Mouse (Mus musculus): ENCODE measurements around the gene Cdc37l1.
"Not testable (repeated sequence)": the region's sequence is repeated elsewhere in the genome, so short reads cannot be mapped to it uniquely, and the experiment has no call there.

The Cdc37l1 gene

DNA sequence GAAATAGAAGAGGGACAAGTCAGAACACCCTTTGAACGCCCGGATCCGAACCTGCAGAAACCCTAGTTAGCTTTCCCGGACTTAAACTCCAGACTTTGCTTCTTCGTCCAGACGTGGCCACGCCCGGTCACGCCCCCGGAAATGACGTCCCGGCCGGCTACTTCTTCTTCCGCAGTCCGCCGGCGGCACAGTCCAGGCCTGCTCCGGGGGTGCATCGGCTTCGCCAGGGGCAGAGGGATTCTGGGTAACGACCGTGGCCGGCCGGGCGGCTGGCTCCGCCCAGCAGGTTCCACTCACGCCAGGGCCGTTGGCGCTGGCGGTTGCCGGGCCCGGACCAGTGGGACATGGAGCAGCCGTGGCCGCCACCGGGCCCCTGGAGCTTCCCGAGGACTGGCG lies at the start of gene Cdc37l1:
TSS of gene Cdc37l1 (plus strand) at position 159 of the 396 bp plus-strand sequence.
- peak; percentile 98 to 99 for DNase-seq (ENCODE audit: low spot score in 2 of 2)

DNA sequence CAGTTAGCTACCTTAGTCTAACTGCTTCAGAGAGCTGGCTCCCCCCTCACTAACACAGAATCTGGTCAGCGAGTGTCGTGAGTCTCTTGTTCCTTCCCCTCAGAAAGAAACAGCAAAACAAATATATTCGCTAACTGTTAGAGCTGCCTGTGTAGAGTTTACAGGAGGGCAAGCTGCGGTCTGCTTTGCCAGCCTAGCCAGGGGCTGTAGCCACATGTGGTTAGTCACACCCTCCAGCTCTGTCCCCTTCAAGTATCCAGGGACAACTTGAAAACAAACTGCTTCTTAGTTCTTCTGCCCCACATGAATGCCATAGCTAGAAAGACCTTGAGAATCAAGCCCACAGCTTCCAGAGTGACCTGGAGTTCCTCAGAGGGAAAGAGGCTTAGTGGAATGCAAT lies 48.9 kb upstream of the Cdc37l1 start:
- DNase-seq (ENCODE audit: low spot score in 2 of 2), result no peak

DNA sequence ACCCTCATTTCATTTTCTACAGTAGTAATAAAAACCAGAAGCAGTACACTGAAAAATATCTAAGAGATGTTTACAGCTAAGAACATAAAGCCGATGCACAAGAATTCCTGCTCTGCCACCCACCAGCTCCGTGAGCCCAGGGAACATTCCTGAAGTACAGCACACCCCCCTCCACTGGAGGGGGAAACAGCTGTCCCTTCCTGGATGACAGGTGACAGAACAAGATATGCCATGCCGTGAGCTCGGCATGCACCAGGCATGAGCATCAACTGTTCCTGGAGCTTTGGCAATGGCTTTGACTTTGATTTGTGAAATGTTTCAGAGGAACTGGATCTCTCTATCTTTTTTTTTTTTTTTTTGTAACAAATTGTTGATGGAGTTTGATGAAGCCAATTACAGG lies 43.4 kb upstream of the Cdc37l1 start:
- DNase-seq (ENCODE audit: low spot score in 2 of 2), result no peak

DNA sequence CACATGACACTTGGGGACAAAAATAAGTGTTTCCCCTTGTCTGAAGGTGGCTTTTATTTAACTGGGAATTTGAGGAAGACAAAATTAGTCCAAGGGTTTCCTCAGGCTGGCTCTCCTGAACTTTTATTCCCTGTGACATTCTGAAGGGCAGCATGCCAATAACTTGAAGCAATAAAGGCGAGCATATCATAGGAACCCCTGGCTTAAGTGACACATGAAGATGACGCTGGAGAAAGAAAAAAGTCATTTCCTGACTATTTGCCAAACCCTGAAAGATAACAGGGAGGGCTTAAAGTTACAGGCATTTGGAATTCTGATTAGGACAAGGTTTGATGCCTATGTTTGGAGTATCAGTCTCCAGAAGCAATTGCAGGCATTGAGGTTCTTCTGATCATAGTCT lies 42.8 kb upstream of the Cdc37l1 start:
- no peak for DNase-seq (ENCODE audit: low spot score in 2 of 2)

GRCm38 (mm10) chr19:28951251-28951650 lies 38.9 kb upstream of the Cdc37l1 start:
- no peak for DNase-seq (ENCODE audit: low spot score in 2 of 2)

GRCm38 (mm10) chr19:28963113-28963512 lies 27.0 kb upstream of the Cdc37l1 start:
- DNase-seq (ENCODE audit: low spot score in 2 of 2), result no peak

- no peak for DNase-seq (ENCODE audit: low spot score in 2 of 2)
Observed at GRCm38 (mm10) chr19:28963513-28963841, 26.7 kb upstream of the Cdc37l1 start.

GRCm38 (mm10) chr19:28963842-28964551 lies 26.2 kb upstream of the Cdc37l1 start, which contains the start of gene Plpp6:
TSS of gene Plpp6 (plus strand) at chr19:28963953.
- DNase-seq (ENCODE audit: low spot score in 2 of 2), result peak; percentile 77 to 87

DNA sequence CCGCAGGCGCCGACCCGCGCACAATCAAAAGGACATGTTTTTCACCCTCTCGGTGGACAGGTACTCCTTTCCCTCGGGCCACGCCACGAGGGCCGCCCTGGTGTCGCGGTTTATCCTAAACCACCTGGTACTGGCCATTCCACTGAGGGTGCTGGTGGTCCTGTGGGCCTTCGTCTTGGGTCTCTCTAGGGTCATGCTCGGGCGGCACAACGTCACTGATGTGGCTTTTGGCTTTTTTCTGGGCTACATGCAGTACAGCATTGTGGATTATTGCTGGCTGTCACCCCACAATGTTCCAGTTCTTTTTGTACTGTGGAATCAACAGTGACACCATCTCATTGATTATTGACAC lies 25.6 kb upstream of the Cdc37l1 start:
- DNase-seq (ENCODE audit: low spot score in 2 of 2), result no peak

DNA sequence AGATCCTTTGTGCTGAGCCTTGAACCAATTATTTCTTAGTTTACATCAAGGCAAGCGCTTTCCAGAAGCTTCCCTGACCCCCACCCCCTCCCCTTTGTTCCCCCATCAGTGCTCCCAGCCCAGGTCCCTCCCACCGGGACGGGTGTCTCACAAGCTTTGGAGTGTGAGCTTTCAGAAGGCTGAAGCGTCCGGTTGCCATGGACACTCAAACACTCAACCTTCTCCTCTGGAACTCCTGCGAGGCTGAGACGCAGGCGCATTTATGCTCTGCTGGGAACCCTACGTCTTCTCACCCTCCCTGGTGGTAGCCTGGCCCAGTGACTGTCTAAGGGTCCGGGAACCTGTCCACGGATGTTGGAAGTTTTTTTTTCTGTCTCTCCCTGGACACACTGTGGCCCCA lies 22.5 kb upstream of the Cdc37l1 start, which contains the start of gene 4430402I18Rik:
TSS of gene 4430402I18Rik (minus strand) at position 149 of the 400 bp plus-strand sequence.
- no peak for DNase-seq (ENCODE audit: low spot score in 2 of 2)

GRCm38 (mm10) chr19:28968178-28968577 lies 22.0 kb upstream of the Cdc37l1 start:
- DNase-seq (ENCODE audit: low spot score in 2 of 2), result peak in 1 of 2 experiments; percentile 29

DNA sequence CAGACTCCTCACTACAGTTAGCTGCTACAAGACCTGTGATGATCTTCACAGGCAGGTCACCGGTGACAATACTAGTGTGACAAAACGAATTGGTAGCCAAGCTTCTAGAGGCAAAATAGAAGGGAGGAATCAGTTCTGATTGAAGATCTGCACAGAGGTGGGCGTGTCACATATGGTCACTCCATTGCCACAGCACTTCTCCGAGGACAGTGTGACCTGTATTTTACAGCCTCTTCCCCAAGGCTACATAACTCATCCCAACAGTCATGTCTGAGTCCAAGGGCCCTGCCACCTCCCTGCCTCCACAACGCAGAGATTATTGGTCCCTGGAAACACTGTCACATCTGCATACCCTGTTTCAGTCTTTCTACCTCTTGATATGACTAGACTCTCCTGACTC lies 20.9 kb upstream of the Cdc37l1 start:
- no peak for DNase-seq (ENCODE audit: low spot score in 2 of 2)

DNA sequence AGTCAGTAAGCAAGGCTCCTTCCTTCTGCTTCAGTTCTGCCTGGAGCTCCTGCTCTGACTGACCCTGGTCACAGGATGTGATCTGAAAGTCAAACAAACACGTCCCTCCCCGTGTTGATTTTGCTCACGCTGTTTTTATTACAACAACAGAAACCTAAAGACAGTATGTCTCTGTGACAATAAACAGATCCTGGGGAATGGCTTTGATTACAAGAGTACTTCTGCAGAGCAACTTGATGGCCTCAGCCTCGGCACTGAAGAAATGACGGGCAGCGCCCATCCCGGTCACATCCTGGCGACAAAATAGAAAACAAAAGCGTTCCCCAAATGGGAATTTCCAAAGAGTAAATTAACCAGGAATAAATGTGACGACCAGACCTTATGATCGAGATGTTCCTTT lies 19.9 kb upstream of the Cdc37l1 start:
- DNase-seq (ENCODE audit: low spot score in 2 of 2), result no peak

- peak; percentile 77 to 82 for DNase-seq (ENCODE audit: low spot score in 2 of 2)
Observed at GRCm38 (mm10) chr19:28974862-28975611, 15.1 kb upstream of the Cdc37l1 start.

GRCm38 (mm10) chr19:28982617-28983016 lies 7.5 kb upstream of the Cdc37l1 start:
- DNase-seq (ENCODE audit: low spot score in 2 of 2), result no peak

DNA sequence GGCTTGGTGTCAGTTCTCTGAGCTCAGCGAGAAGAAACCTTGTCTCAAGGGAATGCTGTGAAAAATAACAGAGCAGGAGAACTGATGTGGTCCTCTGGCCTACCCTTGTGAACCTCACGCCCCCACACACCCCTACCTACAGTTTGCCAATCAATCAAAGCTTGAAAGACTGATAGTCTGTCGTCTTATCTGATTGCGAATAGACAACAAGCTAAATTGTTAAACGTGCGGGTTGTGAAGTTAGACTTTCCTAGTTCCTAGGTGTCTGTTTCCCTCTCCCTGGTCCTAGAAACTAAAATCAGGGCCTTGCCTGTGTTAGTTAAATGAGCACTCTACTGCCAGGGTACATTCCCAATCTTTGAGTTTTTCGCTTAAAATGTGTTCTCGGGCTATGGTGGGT lies 637 bp upstream of the Cdc37l1 start:
- DNase-seq (ENCODE audit: low spot score in 2 of 2), result no peak

- DNase-seq (ENCODE audit: low spot score in 2 of 2), result no peak
Observed at GRCm38 (mm10) chr19:28990590-28991221, 554 bp downstream of the Cdc37l1 start.

DNA sequence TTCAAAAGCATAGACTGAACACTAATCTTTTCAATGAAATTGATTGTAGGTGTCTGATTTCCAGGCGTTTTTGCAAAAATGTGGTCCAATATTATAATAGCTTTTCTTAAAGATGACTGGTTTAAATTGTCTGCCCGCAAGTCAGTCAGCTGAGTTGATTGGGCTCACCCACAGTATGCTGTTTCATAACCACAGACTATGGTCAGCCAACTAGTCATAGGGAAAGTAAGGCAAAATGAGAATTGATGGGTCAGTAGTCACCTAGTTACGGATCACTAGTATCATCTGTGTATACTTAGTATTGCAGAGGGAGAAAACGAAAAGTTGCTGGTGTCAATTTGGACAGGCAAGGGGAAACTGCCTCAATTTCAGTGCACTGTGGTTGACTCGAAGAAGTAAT lies 1.2 kb downstream of the Cdc37l1 start:
- no peak for DNase-seq (ENCODE audit: low spot score in 2 of 2)

- DNase-seq (ENCODE audit: low spot score in 2 of 2), result no peak
Observed at GRCm38 (mm10) chr19:28994870-28995269, 4.7 kb downstream of the Cdc37l1 start.

DNA sequence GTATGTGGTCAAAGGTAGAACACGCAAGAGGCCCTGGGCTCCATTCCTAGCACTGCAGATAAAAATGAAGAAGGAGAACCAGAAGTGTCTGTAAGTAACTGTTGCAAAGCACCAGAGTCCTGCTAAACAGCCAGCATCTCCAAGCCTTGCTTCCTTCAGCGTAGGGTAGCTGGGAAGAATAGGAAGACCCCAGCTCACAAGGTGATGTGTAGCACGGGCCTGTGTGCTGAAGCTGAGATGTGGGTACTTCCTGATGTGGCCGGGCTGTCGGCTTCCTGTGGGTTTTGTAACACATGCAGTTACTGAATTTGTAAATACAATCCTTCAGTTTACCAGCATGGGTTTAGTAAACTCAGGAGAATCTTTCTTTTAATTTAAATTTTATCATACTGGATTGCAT lies 5.2 kb downstream of the Cdc37l1 start:
- DNase-seq (ENCODE audit: low spot score in 2 of 2), result no peak

DNA sequence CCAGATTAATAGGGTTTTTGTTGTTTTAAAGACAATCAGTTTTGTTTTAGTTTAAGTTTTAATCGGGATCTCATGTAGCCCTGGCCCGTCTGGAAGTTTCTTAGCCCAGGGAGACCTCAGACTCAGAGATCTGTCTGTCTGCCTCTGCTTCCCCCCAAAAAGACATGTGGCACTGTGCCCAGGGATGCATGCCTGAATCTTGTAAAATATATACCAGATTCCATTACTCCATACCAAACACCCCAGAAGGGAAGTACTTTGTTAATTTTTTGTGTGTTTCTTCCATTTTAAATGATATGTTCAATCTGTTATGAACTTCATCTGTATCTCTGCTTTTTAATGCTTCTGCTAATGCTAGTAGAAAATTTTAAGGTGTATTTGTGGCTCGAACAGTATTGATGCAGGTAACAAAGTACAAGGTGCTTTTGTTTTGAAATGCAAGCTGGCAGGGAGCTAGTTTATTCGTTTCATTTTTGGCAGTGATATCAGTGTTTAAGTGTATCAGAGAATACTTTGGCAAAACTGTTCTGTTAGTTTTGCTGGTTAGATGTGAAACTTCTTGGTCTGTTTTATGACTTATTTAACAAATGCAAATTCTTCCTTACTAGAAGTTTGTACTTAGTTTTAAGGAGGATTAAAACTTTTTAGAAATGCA lies 8.0 kb downstream of the Cdc37l1 start:
- DNase-seq (ENCODE audit: low spot score in 2 of 2), result no peak

- DNase-seq (ENCODE audit: low spot score in 2 of 2), result not testable (repeated sequence)
Observed at GRCm38 (mm10) chr19:29000321-29000720, 10.2 kb downstream of the Cdc37l1 start.

All from urinary bladder, postnatal 36 days (tissue).